Mouse (Mus musculus) intestine, postnatal 0 days (tissue): Measurements from ENCODE around the gene Sema3d. TPM values are rescaled to one million over a fixed set of nuclear protein-coding genes. Genes with fewer than 3 reads are reported as not detected.

Source experiments
- ATAC-seq: fragments of 200-750 bp; cut with Nextera tagmentation; 2 replicates; pipeline ENCODE4 v1.8.0; 2017; ENCODE audit warnings: mild to moderate bottlenecking, moderate TSS enrichment, moderate library complexity
- H3K27ac ChIP-seq: fragments of 300-500 bp; sonication (generic); 2 replicates; pipeline ENCODE4 v1.5.1; 2014; ENCODE audit warnings: mild to moderate bottlenecking, low read depth, low read length, moderate library complexity
- H3K27me3 ChIP-seq: fragments of 300-500 bp; sonication (generic); replicated peaks from 2 replicates; pipeline ENCODE4 v1.6.1; 2014; ENCODE audit warnings: low read length, mixed read lengths; ENCODE audit not compliant: control insufficient read depth, insufficient read depth
- H3K36me3 ChIP-seq: fragments of 300-500 bp; sonication (generic); 2 replicates; pipeline ENCODE4 v1.6.1; 2014; ENCODE audit warnings: mild to moderate bottlenecking, moderate library complexity; ENCODE audit not compliant: control insufficient read depth, insufficient read depth
- H3K4me1 ChIP-seq: fragments of 300-500 bp; sonication (generic); replicated peaks from 2 replicates; pipeline ENCODE4 v1.6.1; 2014; ENCODE audit warnings: antibody characterized with exemption, low read length, mixed read lengths; ENCODE audit not compliant: control insufficient read depth, insufficient read depth
- H3K4me2 ChIP-seq: fragments of 300-500 bp; sonication (generic); replicated peaks from 2 replicates; pipeline ENCODE4 v1.6.1; 2014; ENCODE audit warnings: low read depth, mild to moderate bottlenecking, moderate library complexity
- H3K4me3 ChIP-seq: fragments of 300-500 bp; sonication (generic); 2 replicates; pipeline ENCODE4 v1.5.1; 2014; ENCODE audit warnings: low read depth, low read length
- H3K9ac ChIP-seq: fragments of 300-500 bp; sonication (generic); 2 replicates; pipeline ENCODE4 v1.6.1; 2014; ENCODE audit warnings: mild to moderate bottlenecking, low read depth, low read length
- H3K9me3 ChIP-seq: fragments of 300-500 bp; sonication (generic); 2 replicates; pipeline ENCODE4 v1.6.1; 2016; ENCODE audit warnings: mixed run types; ENCODE audit not compliant: control insufficient read depth
- CTCF ChIP-seq: sonication (generic); IDR thresholded peaks from 2 replicates; pipeline ENCODE4 v1.5.1; 2016; ENCODE audit warnings: low read depth, mild to moderate bottlenecking, control low read depth, antibody characterized with exemption, moderate library complexity
- WGBS: fragments of 180-500 bp; shearing (Covaris S2); extraction: QIAGEN DNeasy Blood & Tissue Kit; methylation state at CpG from one replicate; pipeline ENCODE4 v1.1.7; 2014; 5-methylcytosine and 5-hydroxymethylcytosine counted together
- polyA plus RNA-seq: library from polyadenylated mRNA; unstranded; fragments of >200 nt; fragmentation: Nextera tagmentation; extraction: Ambion mirVana; gene quantifications from 2 replicates; pipeline ENCODE4 v1.2.1, GENCODE M21; 2015

Gene Sema3d
- polyA plus RNA-seq, result 4.1 and 4.3 TPM in 2 replicates

DNA sequence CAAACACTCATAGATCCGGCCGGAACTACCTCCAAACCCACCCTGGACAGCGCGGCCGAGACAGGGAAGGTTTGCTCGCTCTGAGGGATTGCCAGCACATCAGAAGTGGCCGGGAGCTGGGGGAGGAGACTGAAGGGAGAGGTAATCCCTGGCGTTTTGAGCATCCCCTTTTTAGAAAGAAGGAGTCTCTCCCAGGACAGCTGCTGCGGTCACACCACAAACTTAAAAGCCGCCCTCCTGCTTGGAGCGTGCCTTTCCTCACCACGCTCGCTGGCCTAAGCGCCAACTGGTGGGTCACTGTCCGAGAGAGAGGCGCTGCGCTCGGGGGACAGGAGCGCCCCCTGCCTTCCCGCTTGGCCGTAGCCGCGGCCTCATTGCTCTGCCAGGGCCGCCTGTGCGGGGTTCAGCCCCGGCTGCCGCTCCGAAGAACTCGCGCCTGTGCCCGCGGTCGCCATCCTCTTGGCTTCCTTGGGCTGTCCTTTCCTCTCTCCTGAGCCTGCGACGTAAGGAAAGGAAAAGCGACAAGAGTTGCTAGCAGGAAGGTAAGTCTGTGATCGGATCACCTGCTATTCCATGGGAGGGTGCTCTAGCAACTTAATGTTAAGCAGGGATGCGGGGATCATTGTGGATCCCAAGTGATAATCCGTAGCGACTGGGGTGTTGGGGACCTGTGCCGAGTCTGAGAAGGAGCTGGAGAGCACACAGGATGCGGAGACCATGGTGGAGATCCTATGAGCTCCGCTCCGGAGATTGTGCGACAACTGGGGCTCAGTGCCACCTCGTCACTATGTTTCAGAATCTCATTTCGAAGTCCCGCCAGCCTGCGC, at the start of gene Sema3d:
Gene Sema3d (plus strand): TSS at position 253 of the 827 bp plus-strand sequence.
- H3K9me3 ChIP-seq, result no peaks in the 10 kb centered on the region
- H3K36me3 ChIP-seq, result no peaks in the 10 kb centered on the region
- ATAC-seq, result peak; percentile 82
- no peak within 1 kb of the TSS for H3K27ac ChIP-seq
- peak within 1 kb of the TSS; percentile 57 for H3K4me3 ChIP-seq
- peak within 1 kb of the TSS; percentile 44 for H3K9ac ChIP-seq
- H3K4me1 ChIP-seq, result 0 out of 2 replicates have a peak, but pooled peaks cover 3% of the 10 kb centered on the region
- TF ChIP-seq CTCF, result peak; percentile 90
- H3K4me2 ChIP-seq, result peak within 1 kb of the TSS; percentile 87
- under 1% methylated on average over 49 of the region's 49 CpGs for WGBS
- H3K27me3 ChIP-seq, result peaks cover 12% of the 10 kb centered on the region

GRCm38 (mm10) chr5:12377261-12377660, 5.9 kb upstream of the Sema3d start:
- Histone ChIP-seq H3K9me3 (no peaks in the 10 kb centered on the region), H3K36me3 (no peaks in the 10 kb centered on the region), H3K4me1 (no peaks in the 10 kb centered on the region), H3K4me2 (no peak overlapping the region), H3K9ac (no peak overlapping the region), H3K4me3 (no peak overlapping the region), H3K27me3 (no peaks in the 10 kb centered on the region), H3K27ac (no peak overlapping the region)
- WGBS, result 36% methylated on average over 1 of the region's 1 CpGs
- no peak for TF ChIP-seq CTCF
- no peak for ATAC-seq

DNA sequence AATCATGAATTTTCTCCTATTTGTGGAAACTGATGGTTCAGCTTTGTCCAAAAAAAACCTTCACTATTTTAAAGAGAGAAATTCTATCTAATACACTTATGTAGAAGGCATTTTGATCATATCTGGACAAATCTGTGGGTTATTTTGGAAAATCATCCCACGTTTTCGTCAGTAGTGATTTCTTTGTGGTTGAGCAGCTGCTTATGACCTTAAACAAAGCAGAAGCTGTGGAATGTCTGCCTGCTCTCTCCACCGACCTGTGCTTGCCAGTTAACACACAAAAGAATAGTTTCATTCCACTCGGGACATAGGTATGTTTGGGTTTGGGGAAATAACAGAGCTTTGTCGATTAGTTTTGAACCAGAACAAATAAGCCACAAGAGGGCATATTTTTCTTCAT, 4.3 kb upstream of the Sema3d start:
- Histone ChIP-seq H3K36me3 (no peaks in the 10 kb centered on the region), H3K9me3 (no peaks in the 10 kb centered on the region), H3K27me3 (peaks cover 2% of the 10 kb centered on the region), H3K27ac (no peak overlapping the region), H3K4me1 (0 out of 2 replicates have a peak, but pooled peaks cover 3% of the 10 kb centered on the region), H3K9ac (no peak overlapping the region), H3K4me3 (no peak overlapping the region), H3K4me2 (no peak overlapping the region)
- ATAC-seq, result no peak
- 28% methylated on average over 5 of the region's 5 CpGs for WGBS
- no peak for TF ChIP-seq CTCF

GRCm38 (mm10) chr5:12382010-12382409, 1.2 kb upstream of the Sema3d start:
- Histone ChIP-seq H3K27ac (no peak overlapping the region), H3K4me2 (no peak overlapping the region), H3K9ac (no peak overlapping the region), H3K9me3 (no peaks in the 10 kb centered on the region), H3K36me3 (no peaks in the 10 kb centered on the region), H3K4me1 (0 out of 2 replicates have a peak, but pooled peaks cover 3% of the 10 kb centered on the region), H3K4me3 (no peak overlapping the region), H3K27me3 (peaks cover 12% of the 10 kb centered on the region)
- no peak for TF ChIP-seq CTCF
- no peak for ATAC-seq
- WGBS, result 93% methylated on average over 5 of the region's 5 CpGs

DNA sequence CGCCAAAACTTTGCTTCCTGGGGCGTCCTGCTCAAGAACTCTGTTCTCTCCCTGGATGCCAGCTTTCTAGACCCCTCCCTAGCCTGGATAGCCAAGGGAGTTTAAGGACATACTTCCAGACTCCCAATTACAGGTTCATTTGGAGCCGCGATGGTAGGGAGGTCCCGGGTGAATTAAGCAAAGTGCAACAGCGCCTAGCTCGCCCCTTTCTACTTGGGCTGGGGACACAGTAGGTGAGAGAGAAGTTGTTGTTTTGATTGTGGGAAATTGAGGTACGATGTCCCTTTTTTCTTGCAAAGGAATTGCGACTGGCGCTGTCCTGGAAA, 738 bp downstream of the Sema3d start:
- WGBS, result 4% methylated on average over 10 of the region's 10 CpGs
- peak overlapping the region; percentile 87 for H3K4me2 ChIP-seq
- 0 out of 2 replicates have a peak, but pooled peaks cover 3% of the 10 kb centered on the region for H3K4me1 ChIP-seq
- peak overlapping the region; percentile 57 for H3K4me3 ChIP-seq
- H3K9ac ChIP-seq, result peak overlapping the region; percentile 44
- no peaks in the 10 kb centered on the region for H3K36me3 ChIP-seq
- H3K27ac ChIP-seq, result no peak overlapping the region
- no peak for TF ChIP-seq CTCF
- H3K9me3 ChIP-seq, result no peaks in the 10 kb centered on the region
- H3K27me3 ChIP-seq, result peaks cover 12% of the 10 kb centered on the region
- no peak for ATAC-seq

GRCm38 (mm10) chr5:12392667-12393066, 9.5 kb downstream of the Sema3d start:
- Histone ChIP-seq H3K4me1 (no peaks in the 10 kb centered on the region), H3K27ac (no peak overlapping the region), H3K27me3 (no peaks in the 10 kb centered on the region), H3K4me3 (no peak overlapping the region), H3K4me2 (no peak overlapping the region), H3K9me3 (no peaks in the 10 kb centered on the region), H3K36me3 (no peaks in the 10 kb centered on the region), H3K9ac (no peak overlapping the region)
- 85% methylated on average over 5 of the region's 5 CpGs for WGBS
- TF ChIP-seq CTCF, result no peak
- no peak for ATAC-seq
